Mouse (Mus musculus): Measurements from ENCODE around the gene Olfr655. TPM values are rescaled to one million over a fixed set of nuclear protein-coding genes. Genes with fewer than 3 reads are reported as not detected.

Olfr655 gene
- polyA plus RNA-seq, 1 experiment from 2014 or later, result 0.22 TPM

GRCm38 (mm10) chr7:104552700-104553099, 48.9 kb downstream of the Olfr655 start:
- no peak overlapping the region for H3K4me3 ChIP-seq
- WGBS, result 60% methylated on average over 1 of the region's 1 CpGs
- no peaks in the 10 kb centered on the region for H3K36me3 ChIP-seq
- H3K9ac ChIP-seq, result no peak overlapping the region
- H3K4me2 ChIP-seq, result no peak overlapping the region
- H3K27ac ChIP-seq, result no peak overlapping the region
- H3K9me3 ChIP-seq, result no peaks in the 10 kb centered on the region
- H3K27me3 ChIP-seq, result no peaks in the 10 kb centered on the region
- H3K4me1 ChIP-seq, result no peaks in the 10 kb centered on the region
- no peak for ATAC-seq (ENCODE audit: insufficient number of reproducible peaks, insufficient read depth, low FRiP score, low TSS enrichment, low read depth)

- 73% methylated on average over 5 of the region's 5 CpGs for WGBS
- H3K36me3 ChIP-seq, result no peaks in the 10 kb centered on the region
Observed at GRCm38 (mm10) chr7:104549833-104550232, 51.7 kb downstream of the Olfr655 start, which contains the start of gene Olfr651. TSS of gene Olfr651 (plus strand) at chr7:104550133.

More at GRCm38 (mm10) chr7:104549833-104550232, 51.7 kb downstream of the Olfr655 start, which contains the start of gene Olfr651:
- Histone ChIP-seq H3K27me3 (no peaks in the 10 kb centered on the region), H3K4me1 (no peaks in the 10 kb centered on the region), H3K9me3 (no peaks in the 10 kb centered on the region), H3K4me3 (no peak within 1 kb of the TSS), H3K9ac (no peak within 1 kb of the TSS), H3K27ac (no peak within 1 kb of the TSS), H3K4me2 (no peak within 1 kb of the TSS)
- ATAC-seq (ENCODE audit: insufficient number of reproducible peaks, insufficient read depth, low FRiP score, low TSS enrichment, low read depth), result no peak

Other genes with a start within 250 kb of the Olfr655 start
- gene Trim12c, start 248.4 kb downstream of the Olfr655 start, polyA plus RNA-seq (2015; fragmentation: Nextera tagmentation; extraction: Ambion mirVana), result 2.7 and 3.1 TPM in 2 replicates
- not detected in 2 replicates for gene Trim30b, start 231.9 kb downstream of the Olfr655 start, polyA plus RNA-seq (2015; fragmentation: Nextera tagmentation; extraction: Ambion mirVana)
- gene Trim30c, start 200.9 kb downstream of the Olfr655 start, polyA plus RNA-seq (2015; fragmentation: Nextera tagmentation; extraction: Ambion mirVana), result 0.20 TPM in 1 of 2 replicates, not detected in the other
- 0.85 and 1.1 TPM in 2 replicates for gene Trim30a, start 136.6 kb downstream of the Olfr655 start, polyA plus RNA-seq (2015; fragmentation: Nextera tagmentation; extraction: Ambion mirVana)
- 0.31 and 0.77 TPM in 2 replicates for gene Trim30d, start 93.9 kb downstream of the Olfr655 start, polyA plus RNA-seq (2015; fragmentation: Nextera tagmentation; extraction: Ambion mirVana)
- gene Olfr651, start 51.6 kb downstream of the Olfr655 start, polyA plus RNA-seq (2015; fragmentation: Nextera tagmentation; extraction: Ambion mirVana), result not detected in 2 replicates
- 0.04 and 0.11 TPM in 2 replicates for gene Olfr652, start 40.9 kb downstream of the Olfr655 start, polyA plus RNA-seq (2015; fragmentation: Nextera tagmentation; extraction: Ambion mirVana)
- 0.06 and 0.33 TPM in 2 replicates for gene Olfr653, start 24.5 kb downstream of the Olfr655 start, polyA plus RNA-seq (2015; fragmentation: Nextera tagmentation; extraction: Ambion mirVana)
- not detected in 2 replicates for gene Olfr654, start 14.8 kb downstream of the Olfr655 start, polyA plus RNA-seq (2015; fragmentation: Nextera tagmentation; extraction: Ambion mirVana)
- gene Olfr656, start 12.2 kb upstream of the Olfr655 start, polyA plus RNA-seq (2015; fragmentation: Nextera tagmentation; extraction: Ambion mirVana), result not detected in 2 replicates
- not detected in 2 replicates for gene Olfr657, start 23.0 kb upstream of the Olfr655 start, polyA plus RNA-seq (2015; fragmentation: Nextera tagmentation; extraction: Ambion mirVana)
- gene Olfr658, start 45.5 kb upstream of the Olfr655 start, polyA plus RNA-seq (2015; fragmentation: Nextera tagmentation; extraction: Ambion mirVana), result 0.08 TPM in 1 of 2 replicates, not detected in the other
- not detected in 2 replicates for gene Olfr659, start 65.0 kb upstream of the Olfr655 start, polyA plus RNA-seq (2015; fragmentation: Nextera tagmentation; extraction: Ambion mirVana)
- not detected in 2 replicates for gene Olfr661, start 84.7 kb upstream of the Olfr655 start, polyA plus RNA-seq (2015; fragmentation: Nextera tagmentation; extraction: Ambion mirVana)
- gene Usp17le, start 175.7 kb upstream of the Olfr655 start, polyA plus RNA-seq (2015; fragmentation: Nextera tagmentation; extraction: Ambion mirVana), result not detected in 2 replicates
- gene Usp17lb, start 240.8 kb upstream of the Olfr655 start, polyA plus RNA-seq (2015; fragmentation: Nextera tagmentation; extraction: Ambion mirVana), result not detected in 2 replicates

Data from embryonic facial prominence, embryonic 13.5 days (tissue).